Mouse (Mus musculus) liver, postnatal 0 days (tissue): ENCODE data around the gene Prss23. TPM values are rescaled to one million over a fixed set of nuclear protein-coding genes. Genes with fewer than 3 reads are reported as not detected.

Experiments used
- ATAC-seq: fragments of 200-750 bp; cut with Nextera tagmentation; 2 replicates; pipeline ENCODE4 v1.8.0; 2017; ENCODE audit warnings: mild to moderate bottlenecking, moderate library complexity
- DNase-seq: peaks from one replicate; pipeline ENCODE4 v3.0.0-alpha.2; 2016
- H3K27ac ChIP-seq: fragments of 300-500 bp; sonication (generic); 2 replicates; pipeline ENCODE4 v1.5.1; 2014; ENCODE audit warnings: antibody characterized with exemption, moderate library complexity, mild to moderate bottlenecking, low read depth
- H3K27me3 ChIP-seq: fragments of 300-500 bp; sonication (generic); 2 replicates; pipeline ENCODE4 v1.6.1; 2014; ENCODE audit warnings: low read length, control low read depth, mixed read lengths; ENCODE audit not compliant: insufficient read depth
- H3K36me3 ChIP-seq: fragments of 300-500 bp; sonication (generic); replicated peaks from 2 replicates; pipeline ENCODE4 v1.6.1; 2014; ENCODE audit warnings: mild to moderate bottlenecking, control low read depth, low read length, moderate library complexity, mixed read lengths; ENCODE audit not compliant: insufficient read depth
- H3K4me1 ChIP-seq: fragments of 300-500 bp; sonication (generic); 2 replicates; pipeline ENCODE4 v1.6.1; 2014; ENCODE audit warnings: antibody characterized with exemption, mild to moderate bottlenecking, control low read depth; ENCODE audit not compliant: insufficient read depth
- H3K4me2 ChIP-seq: fragments of 300-500 bp; sonication (generic); 2 replicates; pipeline ENCODE4 v1.6.1; 2014; ENCODE audit warnings: low read depth, mild to moderate bottlenecking, low read length, moderate library complexity, mixed read lengths
- H3K4me3 ChIP-seq: fragments of 300-500 bp; sonication (generic); 2 replicates; pipeline ENCODE4 v1.5.1; 2014; ENCODE audit warnings: low read depth, low read length
- H3K9ac ChIP-seq: fragments of 300-500 bp; sonication (generic); replicated peaks from 2 replicates; pipeline ENCODE4 v1.6.1; 2014; ENCODE audit warnings: mild to moderate bottlenecking, moderate library complexity
- H3K9me3 ChIP-seq: fragments of 300-500 bp; sonication (generic); 2 replicates; pipeline ENCODE4 v1.6.1; 2016; ENCODE audit warnings: mild to moderate bottlenecking, control low read depth, low read length, mixed read lengths
- CTCF ChIP-seq: sonication (generic); IDR thresholded peaks from 2 replicates; pipeline ENCODE4 v1.5.1; 2016; ENCODE audit warnings: antibody characterized with exemption, low read depth
- EP300 ChIP-seq: IDR thresholded peaks from 2 replicates; pipeline ENCODE4 v1.6.1; 2016; ENCODE audit warnings: antibody characterized with exemption, low read depth, mild to moderate bottlenecking
- WGBS: fragments of 180-500 bp; shearing (Covaris S2); extraction: QIAGEN DNeasy Blood & Tissue Kit; methylation state at CpG from one replicate; pipeline ENCODE4 v1.1.7; 2014; ENCODE audit not compliant: insufficient replicate concordance; 5-methylcytosine and 5-hydroxymethylcytosine counted together
- polyA plus RNA-seq: library from polyadenylated mRNA; unstranded; fragments of >200 nt; fragmentation: Nextera tagmentation; extraction: Ambion mirVana; gene quantifications from 2 replicates; pipeline ENCODE4 v1.2.1, GENCODE M21; 2015

The Prss23 gene
- polyA plus RNA-seq, 1 experiment from 2014 or later: 6.9 TPM

- Histone ChIP-seq H3K9me3 (no peaks in the 10 kb centered on the region), H3K4me1 (no peaks in the 10 kb centered on the region), H3K36me3 (no peaks in the 10 kb centered on the region), H3K9ac (no peak overlapping the region), H3K27ac (no peak overlapping the region), H3K4me2 (no peak overlapping the region), H3K27me3 (peaks cover 15% of the 10 kb centered on the region; the same call in 1 of the 2 replicates), H3K4me3 (no peak overlapping the region)
- 72% methylated on average over 6 of the region's 6 CpGs for WGBS
- TF ChIP-seq EP300: no peak
- no peak for TF ChIP-seq CTCF
- no peak for ATAC-seq
- no peak for DNase-seq
Observed at GRCm38 (mm10) chr7:89539391-89539790, 12.4 kb upstream of the Prss23 start.

GRCm38 (mm10) chr7:89527430-89527856 is 456 bp upstream of the Prss23 start:
- Histone ChIP-seq H3K27me3 (0 out of 2 replicates have a peak, but pooled peaks cover 2% of the 10 kb centered on the region), H3K27ac (no peak overlapping the region), H3K9ac (no peak overlapping the region), H3K4me3 (no peak overlapping the region), H3K36me3 (no peaks in the 10 kb centered on the region), H3K9me3 (no peaks in the 10 kb centered on the region), H3K4me1 (no peaks in the 10 kb centered on the region), H3K4me2 (no peak overlapping the region)
- TF ChIP-seq EP300 (no peak), CTCF (no peak)
- 54% methylated on average over 4 of the region's 4 CpGs for WGBS
- ATAC-seq (no peak), DNase-seq (no peak)

- no peak for DNase-seq
- Histone ChIP-seq H3K27ac (no peak overlapping the region), H3K4me3 (no peak overlapping the region), H3K27me3 (peaks cover 10% of the 10 kb centered on the region; the same call in 1 of the 2 replicates), H3K4me2 (no peak overlapping the region), H3K9ac (no peak overlapping the region), H3K9me3 (no peaks in the 10 kb centered on the region), H3K36me3 (no peaks in the 10 kb centered on the region), H3K4me1 (no peaks in the 10 kb centered on the region)
- 72% methylated on average over 4 of the region's 4 CpGs for WGBS
- no peak for ATAC-seq
- no peak for TF ChIP-seq CTCF
Observed at GRCm38 (mm10) chr7:89523816-89524215, 3.2 kb downstream of the Prss23 start.

- H3K4me3 ChIP-seq: no peak overlapping the region
- peaks cover 1% of the 10 kb centered on the region; the same call in 1 of the 2 replicates for H3K4me1 ChIP-seq
- peaks cover 21% of the 10 kb centered on the region for H3K27me3 ChIP-seq
- no peaks in the 10 kb centered on the region for H3K9me3 ChIP-seq
- no peak for TF ChIP-seq CTCF
- TF ChIP-seq EP300: no peak
- no peaks in the 10 kb centered on the region for H3K36me3 ChIP-seq
- H3K9ac ChIP-seq: no peak overlapping the region
- H3K4me2 ChIP-seq: no peak overlapping the region
- ATAC-seq (no peak), DNase-seq (no peak)
- WGBS: 53% methylated on average over 10 of the region's 10 CpGs
- no peak overlapping the region for H3K27ac ChIP-seq
Observed at GRCm38 (mm10) chr7:89522170-89522569, 4.8 kb downstream of the Prss23 start.

GRCm38 (mm10) chr7:89517460-89518390 is 9.3 kb downstream of the Prss23 start:
- ATAC-seq (peak; percentile 57; the same call in 1 of the 2 replicates), DNase-seq (peak; percentile 49)
- H3K36me3 ChIP-seq: no peaks in the 10 kb centered on the region
- peak overlapping the region; percentile 50 for H3K4me3 ChIP-seq
- H3K9ac ChIP-seq: peak overlapping the region; percentile 38; the same call in 1 of the 2 replicates
- H3K4me2 ChIP-seq: peak overlapping the region; percentile 74
- H3K9me3 ChIP-seq: no peaks in the 10 kb centered on the region
- peaks cover 4% of the 10 kb centered on the region; the same call in 1 of the 2 replicates for H3K4me1 ChIP-seq
- no peak overlapping the region for H3K27ac ChIP-seq
- TF ChIP-seq CTCF (peak; percentile 19; the same call in 1 of the 2 replicates), EP300 (no peak)
- WGBS: 4% methylated on average over 44 of the region's 61 CpGs
- peaks cover 38% of the 10 kb centered on the region for H3K27me3 ChIP-seq
